Mouse (Mus musculus) liver, embryonic 15.5 days (tissue): ENCODE measurements around the gene Zfp853. TPM values are rescaled to one million over a fixed set of nuclear protein-coding genes. Genes with fewer than 3 reads are reported as not detected.
A peak's percentile ranks its signal among the peaks of the same experiment; 100 is the strongest.

Experiments
- ATAC-seq: fragments of 200-750 bp; cut with Nextera tagmentation; 2 replicates; pipeline ENCODE4 v1.8.0; 2017; ENCODE audit warnings: moderate number of reproducible peaks, mild to moderate bottlenecking, moderate library complexity; ENCODE audit not compliant: insufficient read depth
- H3K27ac ChIP-seq: fragments of 300-500 bp; sonication (generic); replicated peaks from 2 replicates; pipeline ENCODE4 v1.5.1; 2015; ENCODE audit warnings: mild to moderate bottlenecking, inconsistent platforms
- H3K27me3 ChIP-seq: fragments of 300-500 bp; sonication (generic); 2 replicates; pipeline ENCODE4 v1.6.1; 2015; ENCODE audit warnings: mild to moderate bottlenecking, inconsistent platforms
- H3K36me3 ChIP-seq: fragments of 300-500 bp; sonication (generic); replicated peaks from 2 replicates; pipeline ENCODE4 v1.6.1; 2015; ENCODE audit warnings: moderate library complexity, mild to moderate bottlenecking, inconsistent platforms
- H3K4me1 ChIP-seq: fragments of 300-500 bp; sonication (generic); replicated peaks from 2 replicates; pipeline ENCODE4 v1.6.1; 2015; ENCODE audit warnings: inconsistent platforms
- H3K4me2 ChIP-seq: fragments of 300-500 bp; sonication (generic); 2 replicates; pipeline ENCODE4 v1.6.1; 2015; ENCODE audit warnings: moderate library complexity, mild to moderate bottlenecking, inconsistent platforms
- H3K4me3 ChIP-seq: fragments of 300-500 bp; sonication (generic); replicated peaks from 2 replicates; pipeline ENCODE4 v1.5.1; 2015; ENCODE audit warnings: mild to moderate bottlenecking, inconsistent platforms
- H3K9ac ChIP-seq: fragments of 300-500 bp; sonication (generic); 2 replicates; pipeline ENCODE4 v1.6.1; 2015; ENCODE audit warnings: moderate library complexity, mild to moderate bottlenecking, inconsistent platforms
- H3K9me3 ChIP-seq: fragments of 300-500 bp; sonication (generic); replicated peaks from 2 replicates; pipeline ENCODE4 v1.6.1; 2016; ENCODE audit warnings: inconsistent platforms
- WGBS: fragments of 180-500 bp; shearing (Covaris S2); methylation state at CpG from one replicate; pipeline ENCODE4 v1.1.7; 2015; ENCODE audit warnings: mixed read lengths; ENCODE audit not compliant: insufficient replicate concordance; 5-methylcytosine and 5-hydroxymethylcytosine counted together
- polyA plus RNA-seq: library from polyadenylated mRNA; unstranded; fragments of >200 nt; fragmentation: Nextera tagmentation; extraction: Ambion mirVana; gene quantifications from 2 replicates; pipeline ENCODE4 v1.2.1, GENCODE M21; 2015

Gene Zfp853
- polyA plus RNA-seq, 1 experiment from 2014 or later: not detected

DNA sequence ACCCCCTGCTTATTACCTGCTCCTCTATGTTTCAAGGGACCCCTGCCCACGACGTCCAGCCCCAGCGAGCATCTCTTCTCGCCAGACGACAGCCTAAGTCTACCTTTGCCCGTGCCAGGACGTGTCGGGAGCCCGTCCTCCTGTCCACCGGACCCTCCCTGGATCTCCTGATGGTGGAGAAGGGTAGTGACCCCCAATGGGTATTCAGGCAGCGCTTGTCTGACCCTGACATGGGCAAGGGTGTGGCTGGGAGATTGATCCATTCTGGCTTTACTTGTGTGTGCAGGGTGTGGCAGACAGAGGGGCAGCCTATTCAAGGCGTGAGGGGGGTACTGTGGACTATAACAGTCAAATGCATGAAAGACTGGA, 23.3 kb downstream of the Zfp853 start:
- peak overlapping the region; percentile 73 for H3K4me2 ChIP-seq
- H3K4me3 ChIP-seq: peak overlapping the region; percentile 68
- H3K27ac ChIP-seq: no peak overlapping the region
- ATAC-seq: no peak
- peaks cover 7% of the 10 kb centered on the region for H3K4me1 ChIP-seq
- H3K9ac ChIP-seq: peak overlapping the region; percentile 53; the same call in 1 of the 2 replicates
- H3K27me3 ChIP-seq: peaks cover 18% of the 10 kb centered on the region
- H3K36me3 ChIP-seq: no peaks in the 10 kb centered on the region
- 6% methylated on average over 12 of the region's 12 CpGs for WGBS
- no peaks in the 10 kb centered on the region for H3K9me3 ChIP-seq

DNA sequence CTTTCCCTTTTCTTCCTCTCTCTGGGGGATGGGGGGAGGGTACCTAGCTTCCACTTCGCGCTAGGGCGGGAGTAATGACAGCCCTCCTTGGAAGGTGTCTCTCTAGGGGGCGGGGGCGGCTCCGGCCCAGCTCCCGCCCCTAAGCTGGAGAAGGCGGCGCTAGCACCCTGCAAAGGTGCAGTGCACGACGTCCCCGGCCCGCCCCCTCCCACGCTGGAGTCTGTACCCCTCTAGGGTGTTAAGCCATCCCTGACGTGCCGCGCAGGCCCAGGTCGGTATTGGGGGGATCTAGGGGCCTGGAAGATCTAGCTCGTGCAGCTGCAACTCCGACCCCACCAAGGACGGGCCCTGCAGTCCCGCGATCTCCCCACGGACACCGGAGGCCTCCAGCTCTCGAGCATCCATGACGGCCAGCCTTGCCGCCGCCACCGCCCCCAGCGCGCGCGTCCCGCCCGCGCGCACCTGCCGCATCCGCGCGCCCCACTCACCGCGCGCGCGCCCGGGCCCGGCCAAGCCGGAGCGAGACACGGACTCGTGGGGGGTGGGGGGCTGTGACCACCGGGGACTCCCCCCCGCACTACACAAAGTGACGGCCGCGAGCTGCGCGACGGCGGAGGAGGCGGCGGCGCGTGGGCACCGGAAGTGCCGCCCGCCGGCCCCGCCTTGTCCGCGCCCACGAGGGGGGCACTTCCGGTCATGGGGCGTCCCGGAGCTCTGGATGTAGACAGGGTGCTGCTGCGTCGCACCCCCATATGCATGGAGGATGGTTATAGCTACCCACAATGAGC, 23.9 kb downstream of the Zfp853 start, which contains the start of gene Zfp316:
Zfp316 (minus strand) TSS at position 660 of the 788 bp plus-strand sequence.
- Histone ChIP-seq H3K4me1 (peaks cover 7% of the 10 kb centered on the region), H3K36me3 (no peaks in the 10 kb centered on the region), H3K9ac (peak within 1 kb of the TSS; percentile 53), H3K27ac (no peak within 1 kb of the TSS), H3K4me3 (peak within 1 kb of the TSS; percentile 68), H3K4me2 (peak within 1 kb of the TSS; percentile 73), H3K9me3 (no peaks in the 10 kb centered on the region), H3K27me3 (peaks cover 18% of the 10 kb centered on the region)
- ATAC-seq: peak; percentile 65
- under 1% methylated on average over 78 of the region's 79 CpGs for WGBS

DNA sequence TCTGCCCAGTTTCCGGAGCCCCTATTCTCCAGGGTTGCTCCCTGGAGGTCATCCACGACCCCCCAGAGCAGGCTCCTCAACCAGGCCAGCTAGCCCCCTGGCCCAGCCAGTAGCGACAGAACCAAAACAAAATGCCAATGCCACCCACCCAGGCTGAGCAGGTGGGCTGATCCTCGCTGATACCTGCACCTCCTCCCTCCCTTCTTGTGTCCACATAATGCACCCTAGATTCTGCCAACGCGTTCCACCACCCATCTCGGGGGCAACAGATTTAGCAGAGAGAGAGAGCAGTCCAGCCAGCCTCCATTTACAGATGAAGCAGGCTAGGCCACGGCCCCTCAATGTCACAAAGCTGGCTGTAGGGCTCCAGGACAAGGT, 24.4 kb downstream of the Zfp853 start:
- 33% methylated on average over 8 of the region's 8 CpGs for WGBS
- no peak for ATAC-seq
- Histone ChIP-seq H3K27ac (no peak overlapping the region), H3K4me2 (peak overlapping the region; percentile 73), H3K9ac (peak overlapping the region; percentile 53; the same call in 1 of the 2 replicates), H3K9me3 (no peaks in the 10 kb centered on the region), H3K4me1 (peaks cover 7% of the 10 kb centered on the region), H3K36me3 (no peaks in the 10 kb centered on the region), H3K4me3 (peak overlapping the region; percentile 68), H3K27me3 (peaks cover 18% of the 10 kb centered on the region)

DNA sequence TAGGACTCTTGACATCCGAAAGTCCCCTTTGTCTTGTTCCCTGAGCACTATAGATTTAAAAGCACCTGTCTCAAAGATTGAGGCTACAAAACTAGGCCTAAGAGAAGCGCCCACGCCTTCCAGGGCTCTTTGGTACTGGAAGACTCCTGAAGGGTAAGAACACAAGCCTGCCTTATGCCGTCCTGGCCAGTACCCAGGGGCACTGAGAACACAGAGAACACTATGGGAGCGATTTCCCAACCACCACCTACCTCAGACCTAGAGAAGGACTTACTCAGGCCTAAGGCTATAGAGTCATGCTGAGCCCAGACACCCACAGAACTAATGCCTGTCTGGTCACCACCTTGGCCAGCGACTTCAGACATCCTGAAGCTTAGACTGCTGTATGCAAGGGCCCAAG, 26.6 kb downstream of the Zfp853 start:
- H3K27ac ChIP-seq: no peak overlapping the region
- no peaks in the 10 kb centered on the region for H3K36me3 ChIP-seq
- no peaks in the 10 kb centered on the region for H3K9me3 ChIP-seq
- WGBS: 62% methylated on average over 6 of the region's 6 CpGs
- H3K4me1 ChIP-seq: peaks cover 7% of the 10 kb centered on the region
- no peak overlapping the region for H3K9ac ChIP-seq
- H3K27me3 ChIP-seq: peaks cover 18% of the 10 kb centered on the region
- H3K4me3 ChIP-seq: no peak overlapping the region
- no peak for ATAC-seq
- no peak overlapping the region for H3K4me2 ChIP-seq

GRCm38 (mm10) chr5:143265409-143265808, 28.0 kb downstream of the Zfp853 start:
- 14% methylated on average over 1 of the region's 1 CpGs for WGBS

GRCm38 (mm10) chr5:143264689-143265088, 28.7 kb downstream of the Zfp853 start:
- WGBS: 76% methylated on average over 10 of the region's 10 CpGs
- Histone ChIP-seq H3K4me1 (no peaks in the 10 kb centered on the region; the same call in 1 of the 2 replicates), H3K4me2 (no peak overlapping the region), H3K36me3 (no peaks in the 10 kb centered on the region), H3K4me3 (no peak overlapping the region), H3K9ac (no peak overlapping the region), H3K27ac (no peak overlapping the region), H3K9me3 (no peaks in the 10 kb centered on the region), H3K27me3 (peaks cover 10% of the 10 kb centered on the region; the same call in 1 of the 2 replicates)
- no peak for ATAC-seq

More at GRCm38 (mm10) chr5:143265409-143265808, 28.0 kb downstream of the Zfp853 start:
- H3K27ac ChIP-seq: no peak overlapping the region
- H3K9ac ChIP-seq: no peak overlapping the region
- no peaks in the 10 kb centered on the region for H3K9me3 ChIP-seq
- H3K4me1 ChIP-seq: peaks cover 5% of the 10 kb centered on the region
- no peak for ATAC-seq
- H3K4me3 ChIP-seq: no peak overlapping the region
- no peak overlapping the region for H3K4me2 ChIP-seq
- no peaks in the 10 kb centered on the region for H3K36me3 ChIP-seq
- peaks cover 15% of the 10 kb centered on the region for H3K27me3 ChIP-seq

- no peaks in the 10 kb centered on the region for H3K4me1 ChIP-seq
- ATAC-seq: no peak
- H3K36me3 ChIP-seq: no peaks in the 10 kb centered on the region
- no peak overlapping the region for H3K4me2 ChIP-seq
- H3K27ac ChIP-seq: no peak overlapping the region
- no peaks in the 10 kb centered on the region for H3K9me3 ChIP-seq
- 70% methylated on average over 8 of the region's 8 CpGs for WGBS
- no peak overlapping the region for H3K4me3 ChIP-seq
- H3K27me3 ChIP-seq: peaks cover 21% of the 10 kb centered on the region
- H3K9ac ChIP-seq: no peak overlapping the region
Observed at GRCm38 (mm10) chr5:143261636-143262035, 31.8 kb downstream of the Zfp853 start.

DNA sequence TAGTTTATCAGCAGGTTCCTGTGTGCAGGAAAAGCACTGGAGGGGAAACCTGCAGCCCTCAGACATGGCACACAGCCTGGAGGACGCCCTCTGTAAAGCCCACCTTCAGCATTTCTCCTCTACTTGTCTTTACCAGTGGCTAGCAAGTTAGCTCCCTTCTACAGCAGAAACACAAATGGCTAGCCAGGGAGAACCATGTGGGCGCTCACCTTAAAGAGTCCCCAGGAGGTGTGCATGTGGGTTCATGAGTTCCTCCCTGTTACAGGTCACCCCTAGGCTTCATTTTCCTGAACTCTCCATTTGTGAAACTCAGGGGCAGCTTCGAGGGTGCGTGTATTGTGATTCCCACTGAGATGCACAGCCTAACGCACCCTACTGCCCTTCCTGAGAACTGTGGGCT, 37.6 kb downstream of the Zfp853 start:
- WGBS: 56% methylated on average over 5 of the region's 5 CpGs
- no peak for ATAC-seq
- peaks cover 13% of the 10 kb centered on the region for H3K4me1 ChIP-seq

DNA sequence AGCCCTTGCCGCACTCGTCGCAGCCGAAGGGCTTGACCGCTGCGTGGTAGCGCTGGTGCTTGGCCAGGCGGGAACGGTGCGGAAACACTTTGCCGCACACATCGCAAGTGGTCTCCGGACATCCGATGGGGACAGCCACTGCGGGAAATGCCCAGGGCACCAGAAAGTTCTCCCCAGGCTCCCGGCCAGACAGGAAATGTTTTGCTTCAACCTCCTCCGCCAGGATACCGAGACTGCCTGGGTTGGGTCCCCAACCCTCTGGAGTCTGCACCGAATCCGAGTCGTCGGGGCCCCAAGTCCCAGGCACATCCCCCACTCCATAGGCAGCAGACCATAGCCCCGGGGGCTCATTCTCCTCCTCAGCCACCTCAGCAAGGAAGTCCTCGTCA, 38.3 kb downstream of the Zfp853 start:
- WGBS: 8% methylated on average over 24 of the region's 24 CpGs
- Histone ChIP-seq H3K36me3 (no peaks in the 10 kb centered on the region), H3K27ac (no peak overlapping the region), H3K4me1 (peaks cover 13% of the 10 kb centered on the region), H3K4me2 (no peak overlapping the region), H3K9ac (no peak overlapping the region), H3K27me3 (peaks cover 84% of the 10 kb centered on the region), H3K9me3 (no peaks in the 10 kb centered on the region), H3K4me3 (no peak overlapping the region)
- no peak for ATAC-seq

More for the DNA sequence above, 37.6 kb downstream of the Zfp853 start:
- H3K27ac ChIP-seq: no peak overlapping the region
- no peak overlapping the region for H3K4me2 ChIP-seq
- H3K27me3 ChIP-seq: peaks cover 79% of the 10 kb centered on the region
- no peak overlapping the region for H3K4me3 ChIP-seq
- H3K9ac ChIP-seq: no peak overlapping the region
- no peaks in the 10 kb centered on the region for H3K36me3 ChIP-seq
- no peaks in the 10 kb centered on the region for H3K9me3 ChIP-seq

- ATAC-seq: no peak
- H3K27ac ChIP-seq: no peak overlapping the region
- no peak overlapping the region for H3K4me2 ChIP-seq
- H3K9me3 ChIP-seq: no peaks in the 10 kb centered on the region
- 6% methylated on average over 66 of the region's 66 CpGs for WGBS
- no peaks in the 10 kb centered on the region for H3K36me3 ChIP-seq
- peaks cover 84% of the 10 kb centered on the region for H3K27me3 ChIP-seq
- H3K9ac ChIP-seq: no peak overlapping the region
- no peak overlapping the region for H3K4me3 ChIP-seq
- H3K4me1 ChIP-seq: peaks cover 13% of the 10 kb centered on the region
Observed at GRCm38 (mm10) chr5:143254487-143255130, 38.8 kb downstream of the Zfp853 start.

- 5% methylated on average over 81 of the region's 81 CpGs for WGBS
- H3K4me2 ChIP-seq: peak overlapping the region; percentile 54
- no peaks in the 10 kb centered on the region for H3K9me3 ChIP-seq
- peak overlapping the region; percentile 34 for H3K4me3 ChIP-seq
- ATAC-seq: no peak
- H3K27ac ChIP-seq: no peak overlapping the region
- peaks cover 13% of the 10 kb centered on the region for H3K4me1 ChIP-seq
- H3K27me3 ChIP-seq: peaks cover 84% of the 10 kb centered on the region
- H3K36me3 ChIP-seq: no peaks in the 10 kb centered on the region
- no peak overlapping the region for H3K9ac ChIP-seq
Observed at GRCm38 (mm10) chr5:143253881-143254486, 39.4 kb downstream of the Zfp853 start.
